ENCODE assay signal across 9 mouse cellular contexts in the genomic region with DNA sequence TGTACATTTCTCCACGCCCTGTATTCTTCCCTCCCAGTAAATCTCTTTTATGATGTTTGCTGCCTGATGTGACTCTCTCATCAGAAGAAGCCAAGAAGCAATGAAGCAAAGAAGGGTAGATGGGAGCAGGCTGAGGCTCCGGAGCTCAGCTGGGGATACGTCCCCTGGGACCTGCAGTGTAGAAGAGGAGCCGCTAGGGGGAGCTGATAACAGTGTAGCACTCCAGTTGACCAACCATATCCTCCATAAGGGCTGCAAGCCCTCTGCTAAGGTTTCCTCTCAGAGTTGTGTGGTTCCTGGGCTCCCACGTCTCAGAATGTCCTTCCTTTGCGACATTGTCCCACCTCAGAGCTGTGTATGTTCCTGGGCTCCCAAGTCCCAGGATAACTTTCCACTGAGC. TPM values are rescaled to one million over a fixed set of nuclear protein-coding genes. Genes with fewer than 3 reads are reported as not detected.
DNase-seq lines count a peak whose midpoint lies in the region; ATAC-seq and TF ChIP-seq lines count a peak whose summit lies in the region.
"Had no signal": no experiment of that assay in that cellular context is flagged by ENCODE, and none has a peak within 500 bp of the region (broad histone marks: within the 10 kb centered on the region; RNA-seq: fewer than 3 reads in every experiment).

No protein-coding gene starts in this region.

- H3K4me2 ChIP-seq in forebrain, embryonic 14.5 days (ENCODE audit: low read length), result no peak overlapping the region
- H3K4me2 ChIP-seq in forebrain, embryonic 16.5 days (ENCODE audit: low read length), result no peak overlapping the region
- H3K4me2 ChIP-seq in embryonic facial prominence, embryonic 14.5 days (ENCODE audit: low read depth, low read length), result no peak overlapping the region
- no peak overlapping the region for H3K4me2 ChIP-seq in kidney, postnatal 0 days (ENCODE audit: low read length)
- H3K4me2 ChIP-seq: limb, embryonic 15.5 days had no signal

- peak; percentile 73 for TF ChIP-seq CTCF in kidney, postnatal 0 days (IDR thresholded peaks at IDR 0.05; ENCODE audit: low read depth)

- H3K36me3 ChIP-seq in forebrain, embryonic 14.5 days (ENCODE audit: control insufficient read depth, insufficient read depth, low read length), result no peaks in the 10 kb centered on the region
- H3K36me3 ChIP-seq in forebrain, embryonic 16.5 days (ENCODE audit: control insufficient read depth, insufficient read depth), result no peaks in the 10 kb centered on the region
- H3K36me3 ChIP-seq in embryonic facial prominence, embryonic 14.5 days (ENCODE audit: control insufficient read depth, insufficient read depth, low read length), result no peaks in the 10 kb centered on the region
- H3K36me3 ChIP-seq in kidney, postnatal 0 days (ENCODE audit: insufficient read depth, low read length), result no peaks in the 10 kb centered on the region
- H3K36me3 ChIP-seq: limb, embryonic 15.5 days had no signal

- no peak overlapping the region for H3K9ac ChIP-seq in forebrain, embryonic 14.5 days (ENCODE audit: low read length)
- H3K9ac ChIP-seq in forebrain, embryonic 16.5 days (replicated peaks; ENCODE audit: low read depth, low read length), result no peak overlapping the region
- H3K9ac ChIP-seq in embryonic facial prominence, embryonic 14.5 days (ENCODE audit: low read depth, low read length), result no peak overlapping the region
- no peak overlapping the region for H3K9ac ChIP-seq in kidney, postnatal 0 days (ENCODE audit: low read depth, low read length)
- H3K9ac ChIP-seq: limb, embryonic 15.5 days had no signal

- no peaks in the 10 kb centered on the region for H3K27me3 ChIP-seq in forebrain, embryonic 14.5 days (replicated peaks; ENCODE audit: control insufficient read depth, insufficient read depth, low read length)
- H3K27me3 ChIP-seq in forebrain, embryonic 16.5 days (replicated peaks; ENCODE audit: control insufficient read depth, insufficient read depth, low read length), result no peaks in the 10 kb centered on the region
- no peaks in the 10 kb centered on the region for H3K27me3 ChIP-seq in embryonic facial prominence, embryonic 14.5 days (replicated peaks; ENCODE audit: control insufficient read depth, insufficient read depth, low read length)
- H3K27me3 ChIP-seq in kidney, postnatal 0 days (ENCODE audit: insufficient read depth, low read length), result no peaks in the 10 kb centered on the region
- H3K27me3 ChIP-seq: limb, embryonic 15.5 days had no signal

- H3K9me3 ChIP-seq in forebrain, embryonic 14.5 days (replicated peaks; ENCODE audit: control insufficient read depth, low read length), result no peaks in the 10 kb centered on the region
- H3K9me3 ChIP-seq in forebrain, embryonic 16.5 days (ENCODE audit: control insufficient read depth, low read length), result no peaks in the 10 kb centered on the region
- H3K9me3 ChIP-seq in embryonic facial prominence, embryonic 14.5 days (ENCODE audit: control insufficient read depth, low read length), result no peaks in the 10 kb centered on the region
- H3K9me3 ChIP-seq in kidney, postnatal 0 days (replicated peaks; ENCODE audit: low read length), result no peaks in the 10 kb centered on the region
- H3K9me3 ChIP-seq: limb, embryonic 15.5 days had no signal

- no peak overlapping the region for H3K4me3 ChIP-seq in forebrain, embryonic 14.5 days (ENCODE audit: low read depth, low read length)
- no peak overlapping the region for H3K4me3 ChIP-seq in forebrain, embryonic 16.5 days (replicated peaks; ENCODE audit: low read length)
- no peak overlapping the region for H3K4me3 ChIP-seq in embryonic facial prominence, embryonic 14.5 days (ENCODE audit: low read depth, low read length)
- H3K4me3 ChIP-seq in kidney, postnatal 0 days (replicated peaks; ENCODE audit: low read depth, low read length), result no peak overlapping the region
- H3K4me3 ChIP-seq: limb, embryonic 15.5 days had no signal

- no peaks in the 10 kb centered on the region for H3K4me1 ChIP-seq in forebrain, embryonic 14.5 days (ENCODE audit: control insufficient read depth, insufficient read depth, low read length)
- H3K4me1 ChIP-seq in forebrain, embryonic 16.5 days (replicated peaks; ENCODE audit: control insufficient read depth, insufficient read depth, low read length), result no peaks in the 10 kb centered on the region
- no peaks in the 10 kb centered on the region for H3K4me1 ChIP-seq in embryonic facial prominence, embryonic 14.5 days (ENCODE audit: control insufficient read depth, insufficient read depth, low read length)
- H3K4me1 ChIP-seq in kidney, postnatal 0 days (replicated peaks; ENCODE audit: insufficient read depth, low read length), result peaks cover 5% of the 10 kb centered on the region; the same call in 1 of the 2 replicates
- H3K4me1 ChIP-seq: limb, embryonic 15.5 days had no signal

- no peak for ATAC-seq in forebrain, embryonic 14.5 days
- ATAC-seq in forebrain, embryonic 16.5 days, result no peak
- no peak for ATAC-seq in embryonic facial prominence, embryonic 14.5 days (ENCODE audit: low read depth)
- ATAC-seq in kidney, postnatal 0 days (replicated peaks; ENCODE audit: low FRiP score, low read depth), result no peak; the same call in 1 of the 2 replicates

- DNase-seq in forebrain, embryonic 14.5 days (ENCODE audit: low spot score), result peak; percentile 56
- peak; percentile 76 to 80 for DNase-seq in B cell, adult 2 months
- peak; percentile 81 for DNase-seq in adrenal gland, postnatal 10 days
- DNase-seq in embryonic facial prominence, embryonic 14.5 days (ENCODE audit: low spot score), result peak; percentile 43
- DNase-seq in kidney, postnatal 0 days (ENCODE audit: low spot score), result peak; percentile 79
- DNase-seq in lung, postnatal 36 days, result peak; percentile 85
- DNase-seq in spleen, postnatal 36 days (ENCODE audit: low spot score in 2 of 2), result peak; percentile 44 to 45

- no peak overlapping the region for H3K27ac ChIP-seq in forebrain, embryonic 14.5 days (ENCODE audit: low read depth, low read length)
- H3K27ac ChIP-seq in forebrain, embryonic 16.5 days (ENCODE audit: low read length), result no peak overlapping the region
- H3K27ac ChIP-seq in embryonic facial prominence, embryonic 14.5 days (replicated peaks; ENCODE audit: low read depth, low read length), result no peak overlapping the region
- H3K27ac ChIP-seq in kidney, postnatal 0 days, result no peak overlapping the region
- H3K27ac ChIP-seq: limb, embryonic 15.5 days had no signal

- 42% methylated on average over 6 of the region's 6 CpGs for WGBS in forebrain, embryonic 14.5 days
- 34% methylated on average over 6 of the region's 6 CpGs for WGBS in forebrain, embryonic 16.5 days
- WGBS in embryonic facial prominence, embryonic 14.5 days, result 46% methylated on average over 6 of the region's 6 CpGs
- WGBS in kidney, postnatal 0 days, result 37% methylated on average over 6 of the region's 6 CpGs

RNA-seq across cellular contexts. Expression of gene Ckap4, which starts 45.5 kb away (rescaled TPM):
- polyA plus RNA-seq in forebrain, embryonic 14.5 days (2014; fragmentation: Nextera tagmentation; extraction: Ambion mirVana), result 40.1 TPM in 2 replicates
- polyA plus RNA-seq in forebrain, embryonic 16.5 days (2015; fragmentation: Nextera tagmentation; extraction: Ambion mirVana), result 37.5 and 38.0 TPM in 2 replicates
- total RNA-seq in adrenal gland, postnatal 10 days (2021), result 10 to 100 TPM; 62.1 to 65.7 TPM
- 193 and 203 TPM in 2 replicates for polyA plus RNA-seq in embryonic facial prominence, embryonic 14.5 days (2014; fragmentation: Nextera tagmentation; extraction: Ambion mirVana)
- polyA plus RNA-seq in kidney, postnatal 0 days (2015; fragmentation: Nextera tagmentation; extraction: Ambion mirVana), result 75.6 and 77.9 TPM in 2 replicates

RNA-seq across cellular contexts. Expression of gene Nuak1, which starts 47.9 kb away (rescaled TPM):
- 12.6 and 12.9 TPM in 2 replicates for polyA plus RNA-seq in forebrain, embryonic 14.5 days (2014; fragmentation: Nextera tagmentation; extraction: Ambion mirVana)
- 12.5 and 15.7 TPM in 2 replicates for polyA plus RNA-seq in forebrain, embryonic 16.5 days (2015; fragmentation: Nextera tagmentation; extraction: Ambion mirVana)
- total RNA-seq in adrenal gland, postnatal 10 days (2021), result 10 to 100 TPM in 1 of 2 experiments, 1 to 10 TPM in 1; 8.8 to 10.9 TPM
- 3.3 and 3.7 TPM in 2 replicates for polyA plus RNA-seq in embryonic facial prominence, embryonic 14.5 days (2014; fragmentation: Nextera tagmentation; extraction: Ambion mirVana)
- 2.3 and 2.4 TPM in 2 replicates for polyA plus RNA-seq in kidney, postnatal 0 days (2015; fragmentation: Nextera tagmentation; extraction: Ambion mirVana)
